In genomic region chr12:58638260-58638659, GRCm38 (mm10) we compare ENCODE assay signal across 14 mouse cellular contexts.
A peak's percentile ranks its signal among the peaks of the same experiment; 100 is the strongest.
DNase-seq lines count a peak whose midpoint lies in the region; TF ChIP-seq lines count a peak whose summit lies in the region.
"Had no signal": no experiment of that assay in that cellular context is flagged by ENCODE, and none has a peak within 500 bp of the region (broad histone marks: within the 10 kb centered on the region; RNA-seq: fewer than 3 reads in every experiment).

No protein-coding gene starts in this region.

- no peaks in the 10 kb centered on the region for H3K27me3 ChIP-seq in heart, adult 2 months (ENCODE audit: control insufficient read depth, insufficient read depth, low read length)
- H3K27me3 ChIP-seq in CH12.LX (replicated peaks): no peaks in the 10 kb centered on the region
- H3K27me3 ChIP-seq: hindbrain, embryonic 12.5 days; midbrain, embryonic 12.5 days; neural tube, embryonic 15.5 days had no signal

- dilution Hi-C loops in CH12.LX (cut with MboI; ENCODE audit: extremely low pct_ligation_motif_present, extremely low pct_unique_long_range_greater_than_20kb, low sequenced_read_pairs): no loop called here

- H3K27ac ChIP-seq in heart, adult 2 months: no peak overlapping the region
- H3K27ac ChIP-seq in CH12.LX (ENCODE audit: insufficient read depth, low read depth): no peak overlapping the region
- H3K27ac ChIP-seq: hindbrain, embryonic 12.5 days; liver, embryonic 14.5 days; midbrain, embryonic 12.5 days; neural tube, embryonic 15.5 days had no signal

- no peak overlapping the region for H3K4me2 ChIP-seq in CH12.LX (ENCODE audit: insufficient read depth, low read depth, poor library complexity, severe bottlenecking)
- H3K4me2 ChIP-seq: hindbrain, embryonic 12.5 days; midbrain, embryonic 12.5 days; neural tube, embryonic 15.5 days had no signal

- intact Hi-C loops in heart, adult 2 months (cut with DNase I): loop anchor here (5.0 kb wide), 1 partner anchor 811 kb away; no protein-coding TSS in a partner anchor

- DNase-seq in heart, adult 2 months: no peak
- no peak for DNase-seq in heart, adult 11 months
- peak; percentile 13 to 27 for DNase-seq in kidney, postnatal 36 days
- no peak for DNase-seq in kidney, postnatal 4 days
- DNase-seq in CH12.LX (ENCODE audit: extremely low read depth) (peak; percentile 28), adipocyte (ENCODE audit: low spot score) (peak; percentile 39)
- DNase-seq in T-cell, adult 2 months (ENCODE audit: low spot score): no peak
- no peak for DNase-seq in right cerebral cortex, adult 18-20 months
- DNase-seq: adrenal gland, adult 2 months; cerebellum, adult 18-20 months had no signal

- in situ Hi-C loops in CH12.LX (cut with MboI; ENCODE audit: low pct_ligation_motif_present, low pct_unique_long_range_greater_than_20kb, low sequenced_read_pairs): no loop called here

- H3K9ac ChIP-seq in heart, adult 2 months (ENCODE audit: low read depth, low read length): no peak overlapping the region
- H3K9ac ChIP-seq in CH12.LX (ENCODE audit: insufficient read depth, low read depth): no peak overlapping the region
- H3K9ac ChIP-seq: hindbrain, embryonic 12.5 days; liver, embryonic 14.5 days; midbrain, embryonic 12.5 days; neural tube, embryonic 15.5 days had no signal

- WGBS in heart, adult 2 months: 42% methylated on average over 3 of the region's 3 CpGs

- peak; percentile 46 for TF ChIP-seq RAD21 in CH12.LX (IDR thresholded peaks at IDR 0.05; ENCODE audit: low read depth, low read length)

- H3K9me3 ChIP-seq in CH12.LX (replicated peaks; ENCODE audit: low read length): no peaks in the 10 kb centered on the region
- H3K9me3 ChIP-seq: hindbrain, embryonic 12.5 days; midbrain, embryonic 12.5 days; neural tube, embryonic 15.5 days had no signal

- no peak for TF ChIP-seq POLR2A in heart, adult 2 months (IDR thresholded peaks at IDR 0.05; ENCODE audit: insufficient read depth, low read depth, low read length)
- no peak for TF ChIP-seq POLR2A in CH12.LX (IDR thresholded peaks at IDR 0.05; ENCODE audit: low read depth, low read length)

- TF ChIP-seq EP300 in heart, adult 2 months (IDR thresholded peaks at IDR 0.05; ENCODE audit: insufficient read depth, low read depth, low read length): no peak
- no peak for TF ChIP-seq EP300 in CH12.LX (IDR thresholded peaks at IDR 0.05; ENCODE audit: low read length)

- no peak overlapping the region for H3K4me3 ChIP-seq in heart, adult 2 months
- no peak overlapping the region for H3K4me3 ChIP-seq in CH12.LX (replicated peaks in 1 of 3; ENCODE audit: low read depth in 2 of 3, low read length in 2 of 3, poor library complexity in 1 of 3)
- H3K4me3 ChIP-seq: hindbrain, embryonic 12.5 days; midbrain, embryonic 12.5 days; neural tube, embryonic 15.5 days had no signal

- H3K4me1 ChIP-seq in heart, adult 2 months (ENCODE audit: control insufficient read depth, insufficient read depth, low read length): no peaks in the 10 kb centered on the region
- no peaks in the 10 kb centered on the region; a peak in 1 of 4 replicates for H3K4me1 ChIP-seq in CH12.LX (ENCODE audit: control insufficient read depth in 1 of 2, insufficient read depth in 2 of 2)
- H3K4me1 ChIP-seq: hindbrain, embryonic 12.5 days; midbrain, embryonic 12.5 days; neural tube, embryonic 15.5 days had no signal

- no peaks in the 10 kb centered on the region for H3K79me2 ChIP-seq in heart, adult 2 months (replicated peaks; ENCODE audit: control insufficient read depth, insufficient read depth, low read length)
- H3K79me2 ChIP-seq in CH12.LX (replicated peaks; ENCODE audit: control insufficient read depth, extremely low read depth, insufficient read depth, poor library complexity, severe bottlenecking): no peaks in the 10 kb centered on the region

- no peaks in the 10 kb centered on the region for H3K36me3 ChIP-seq in heart, adult 2 months (ENCODE audit: control insufficient read depth, insufficient read depth, low read length)
- no peaks in the 10 kb centered on the region for H3K36me3 ChIP-seq in CH12.LX (replicated peaks in 1 of 2; ENCODE audit: control insufficient read depth in 1 of 2, insufficient read depth in 1 of 2, low read length in 1 of 2)
- H3K36me3 ChIP-seq: hindbrain, embryonic 12.5 days; midbrain, embryonic 12.5 days; neural tube, embryonic 15.5 days had no signal

- peak; percentile 74 for TF ChIP-seq CTCF in heart, adult 2 months (IDR thresholded peaks at IDR 0.05)
- TF ChIP-seq CTCF in CH12.LX (conservative IDR thresholded peaks at IDR 0.05 in 1 of 2, IDR thresholded peaks at IDR 0.05 in 1 of 2; ENCODE audit: low read depth in 2 of 2, low read length in 2 of 2): peak in 1 of 2 experiments; percentile 57; a peak in 2 of 4 replicates

TF ChIP-seq in CH12.LX, 34 proteins besides CTCF, POLR2A, EP300 and RAD21:
- TF ChIP-seq IRF4 (IDR thresholded peaks at IDR 0.05; ENCODE audit: low read depth, low read length): no peak
- TF ChIP-seq TCF12 (IDR thresholded peaks at IDR 0.05; ENCODE audit: low read depth, low read length): no peak
- TF ChIP-seq MEF2A (IDR thresholded peaks at IDR 0.05; ENCODE audit: borderline replicate concordance, low read depth, low read length): no peak
- no peak for TF ChIP-seq MAX (IDR thresholded peaks at IDR 0.05; ENCODE audit: low read length)
- TF ChIP-seq SMC3 (IDR thresholded peaks at IDR 0.05; ENCODE audit: low read depth, low read length): peak; percentile 32
- TF ChIP-seq USF2 (conservative IDR thresholded peaks at IDR 0.05; ENCODE audit: low read depth, low read length): no peak

Comparison
In these comparisons a context has a peak if more than half of its experiments do, and no peak if none do; other contexts are left out.
1. DNase-seq: peak in kidney, postnatal 36 days (2 of 2), CH12.LX (single experiment) and adipocyte (single experiment); none in heart, adult 2 months (0 of 2), heart, adult 11 months (single experiment), kidney, postnatal 4 days (0 of 2), T-cell, adult 2 months (single experiment) and right cerebral cortex, adult 18-20 months (single experiment).